Mouse (Mus musculus): ENCODE results near the gene Zc3h7b.

The Zc3h7b gene

GRCm38 (mm10) chr15:81814716-81815370 lies 70.0 kb downstream of the Zc3h7b start:
- DNase-seq (ENCODE audit: low read depth), result no peak

- DNase-seq (ENCODE audit: low read depth), result no peak
Observed at GRCm38 (mm10) chr15:81818404-81818803, 73.5 kb downstream of the Zc3h7b start.

GRCm38 (mm10) chr15:81822631-81823030 lies 77.8 kb downstream of the Zc3h7b start:
- DNase-seq (ENCODE audit: low read depth), result no peak

- DNase-seq (ENCODE audit: low read depth), result no peak
Observed at GRCm38 (mm10) chr15:81824832-81825231, 80.0 kb downstream of the Zc3h7b start.

GRCm38 (mm10) chr15:81828426-81829207 lies 83.8 kb downstream of the Zc3h7b start:
- no peak for DNase-seq (ENCODE audit: low read depth)

- no peak for DNase-seq (ENCODE audit: low read depth)
Observed at GRCm38 (mm10) chr15:81829208-81829580, 84.3 kb downstream of the Zc3h7b start.

- DNase-seq (ENCODE audit: low read depth), result no peak
Observed at GRCm38 (mm10) chr15:81830530-81830929, 85.7 kb downstream of the Zc3h7b start.

GRCm38 (mm10) chr15:81831136-81831825 lies 86.4 kb downstream of the Zc3h7b start:
- peak; percentile 92 for DNase-seq (ENCODE audit: low read depth)

GRCm38 (mm10) chr15:81832219-81832618 lies 87.4 kb downstream of the Zc3h7b start:
- no peak for DNase-seq (ENCODE audit: low read depth)

- no peak for DNase-seq (ENCODE audit: low read depth)
Observed at GRCm38 (mm10) chr15:81833481-81833880, 88.6 kb downstream of the Zc3h7b start.

GRCm38 (mm10) chr15:81834171-81834841 lies 89.4 kb downstream of the Zc3h7b start:
- DNase-seq (ENCODE audit: low read depth), result no peak

GRCm38 (mm10) chr15:81835007-81835880 lies 90.4 kb downstream of the Zc3h7b start:
- no peak for DNase-seq (ENCODE audit: low read depth)

- DNase-seq (ENCODE audit: low read depth), result no peak
Observed at GRCm38 (mm10) chr15:81836124-81836821, 91.4 kb downstream of the Zc3h7b start.

- DNase-seq (ENCODE audit: low read depth), result peak; percentile 40
Observed at GRCm38 (mm10) chr15:81836966-81837920, 92.4 kb downstream of the Zc3h7b start.

GRCm38 (mm10) chr15:81838554-81839235 lies 93.8 kb downstream of the Zc3h7b start:
- peak; percentile 44 for DNase-seq (ENCODE audit: low read depth)

- DNase-seq (ENCODE audit: low read depth), result peak; percentile 91
Observed at GRCm38 (mm10) chr15:81839634-81840033, 94.8 kb downstream of the Zc3h7b start.

GRCm38 (mm10) chr15:81840306-81840705 lies 95.4 kb downstream of the Zc3h7b start:
- no peak for DNase-seq (ENCODE audit: low read depth)

GRCm38 (mm10) chr15:81842275-81842674 lies 97.4 kb downstream of the Zc3h7b start:
- DNase-seq (ENCODE audit: low read depth), result no peak

GRCm38 (mm10) chr15:81845033-81845625 lies 100.3 kb downstream of the Zc3h7b start:
- no peak for DNase-seq (ENCODE audit: low read depth)
